Mouse (Mus musculus): ENCODE results near the gene 4933417A18Rik.
"Not testable (repeated sequence)": the region's sequence is repeated elsewhere in the genome, so short reads cannot be mapped to it uniquely, and the experiment has no call there.

Gene 4933417A18Rik

GRCm38 (mm10) chr13:34924210-34924609 is at the start of gene 4933417A18Rik, which contains the start of gene Fam217a:
Gene 4933417A18Rik (plus strand): TSS chr13:34924409.
Gene Fam217a (minus strand): TSS chr13:34924310.
- no peak for DNase-seq (ENCODE audit: low spot score in 2 of 2)

GRCm38 (mm10) chr13:34874736-34875135 is 49.5 kb upstream of the 4933417A18Rik start:
- DNase-seq (ENCODE audit: low spot score in 2 of 2): not testable (repeated sequence)

- DNase-seq (ENCODE audit: low spot score in 2 of 2): peak; percentile 88 to 94
Observed at GRCm38 (mm10) chr13:34875166-34875710, 49.0 kb upstream of the 4933417A18Rik start, which contains the start of gene Prpf4b. Gene Prpf4b (plus strand): TSS chr13:34875302.

- DNase-seq (ENCODE audit: low spot score in 2 of 2): no peak
Observed at GRCm38 (mm10) chr13:34875741-34876445, 48.3 kb upstream of the 4933417A18Rik start.

GRCm38 (mm10) chr13:34876481-34876880 is 47.7 kb upstream of the 4933417A18Rik start:
- no peak for DNase-seq (ENCODE audit: low spot score in 2 of 2)

- DNase-seq (ENCODE audit: low spot score in 2 of 2): no peak
Observed at GRCm38 (mm10) chr13:34892871-34893270, 31.3 kb upstream of the 4933417A18Rik start.

- no peak for DNase-seq (ENCODE audit: low spot score in 2 of 2)
Observed at GRCm38 (mm10) chr13:34914614-34915013, 9.6 kb upstream of the 4933417A18Rik start.

- DNase-seq (ENCODE audit: low spot score in 2 of 2): no peak
Observed at GRCm38 (mm10) chr13:34916520-34917167, 7.6 kb upstream of the 4933417A18Rik start.

- DNase-seq (ENCODE audit: low spot score in 2 of 2): no peak
Observed at GRCm38 (mm10) chr13:34934931-34935644, 10.9 kb downstream of the 4933417A18Rik start.

- no peak for DNase-seq (ENCODE audit: low spot score in 2 of 2)
Observed at GRCm38 (mm10) chr13:34942370-34942769, 18.2 kb downstream of the 4933417A18Rik start.

- DNase-seq (ENCODE audit: low spot score in 2 of 2): not testable (repeated sequence)
Observed at GRCm38 (mm10) chr13:34951437-34951836, 27.2 kb downstream of the 4933417A18Rik start.

GRCm38 (mm10) chr13:34956901-34957300 is 32.7 kb downstream of the 4933417A18Rik start:
- DNase-seq (ENCODE audit: low spot score in 2 of 2): no peak

GRCm38 (mm10) chr13:34958158-34958557 is 33.9 kb downstream of the 4933417A18Rik start:
- DNase-seq (ENCODE audit: low spot score in 2 of 2): not testable (repeated sequence)

- no peak for DNase-seq (ENCODE audit: low spot score in 2 of 2)
Observed at GRCm38 (mm10) chr13:34960996-34961770, 37.0 kb downstream of the 4933417A18Rik start.

- peak in 1 of 2 experiments; percentile 10 for DNase-seq (ENCODE audit: low spot score in 2 of 2)
Observed at GRCm38 (mm10) chr13:34963511-34964397, 39.5 kb downstream of the 4933417A18Rik start, which contains the start of gene Eci3. Gene Eci3 (minus strand): TSS chr13:34963810.

- DNase-seq (ENCODE audit: low spot score in 2 of 2): no peak
Observed at GRCm38 (mm10) chr13:34964419-34964818, 40.2 kb downstream of the 4933417A18Rik start.

GRCm38 (mm10) chr13:34964866-34965265 is 40.7 kb downstream of the 4933417A18Rik start:
- DNase-seq (ENCODE audit: low spot score in 2 of 2): no peak

- not testable (repeated sequence) for DNase-seq (ENCODE audit: low spot score in 2 of 2)
Observed at GRCm38 (mm10) chr13:34965647-34966046, 41.4 kb downstream of the 4933417A18Rik start.

- not testable (repeated sequence) for DNase-seq (ENCODE audit: low spot score in 2 of 2)
Observed at GRCm38 (mm10) chr13:34972456-34972855, 48.2 kb downstream of the 4933417A18Rik start.

GRCm38 (mm10) chr13:34973149-34973548 is 48.9 kb downstream of the 4933417A18Rik start:
- DNase-seq (ENCODE audit: low spot score in 2 of 2): no peak
